Mouse (Mus musculus) heart, adult 2 months (tissue): Measurements from ENCODE around the gene Xntrpc.

Experiments used
- CTCF ChIP-seq: fragments of 200-600 bp; IDR thresholded peaks from 2 replicates; pipeline ENCODE4 v1.8.1; 2022; ENCODE audit warnings: antibody characterized with exemption, mild to moderate bottlenecking, moderate library complexity
- EP300 ChIP-seq: fragments of 200-500 bp; IDR thresholded peaks from 2 replicates; pipeline ENCODE4 v1.6.1; 2011; ENCODE audit warnings: low read depth, low read length, control low read depth; ENCODE audit not compliant: insufficient read depth
- POLR2A ChIP-seq: fragments of 200-500 bp; IDR thresholded peaks from 2 replicates; pipeline ENCODE4 v1.6.1; 2011; ENCODE audit warnings: mild to moderate bottlenecking, low read depth, low read length, control low read depth; ENCODE audit not compliant: insufficient read depth

GRCm38 (mm10) chr7:102066363-102066762, 850 bp downstream of the Xntrpc start:
- no peak for TF ChIP-seq CTCF
- TF ChIP-seq EP300: no peak
- no peak for TF ChIP-seq POLR2A
